Mouse (Mus musculus) megakaryocyte, embryonic 14.5 days (primary cell): ENCODE measurements at regions not wholly inside any gene's neighbourhood (a gene's known extent, or its start where the extent isn't known, plus 50 kb on each side); places are given as distances from the start of the nearest gene placed in this dataset.

Experiments used
- FLI1 ChIP-seq: IDR thresholded peaks from 2 replicates; pipeline ENCODE4 v1.6.1; 2012; ENCODE audit warnings: low read length, inconsistent platforms, mixed read lengths
- GATA1 ChIP-seq: IDR thresholded peaks from 3 replicates; pipeline ENCODE4 v1.6.1; 2012; ENCODE audit warnings: mixed read lengths, low read length, inconsistent platforms, borderline replicate concordance

- TF ChIP-seq GATA1 (no peak), FLI1 (no peak)
Observed at GRCm38 (mm10) chr3:15200990-15201389, 131.1 kb downstream of the Gm9733 start.
